Mouse (Mus musculus) cerebellum, adult (tissue): ENCODE measurements around the gene Fry.

Experiments
- ATAC-seq: cut with Nextera tagmentation; 2 replicates; pipeline ENCODE4 v1.9.2; 2017; ENCODE audit warnings: mild to moderate bottlenecking, moderate library complexity, mixed read lengths; ENCODE audit not compliant: insufficient number of reproducible peaks, low FRiP score, low TSS enrichment

The Fry gene

DNA sequence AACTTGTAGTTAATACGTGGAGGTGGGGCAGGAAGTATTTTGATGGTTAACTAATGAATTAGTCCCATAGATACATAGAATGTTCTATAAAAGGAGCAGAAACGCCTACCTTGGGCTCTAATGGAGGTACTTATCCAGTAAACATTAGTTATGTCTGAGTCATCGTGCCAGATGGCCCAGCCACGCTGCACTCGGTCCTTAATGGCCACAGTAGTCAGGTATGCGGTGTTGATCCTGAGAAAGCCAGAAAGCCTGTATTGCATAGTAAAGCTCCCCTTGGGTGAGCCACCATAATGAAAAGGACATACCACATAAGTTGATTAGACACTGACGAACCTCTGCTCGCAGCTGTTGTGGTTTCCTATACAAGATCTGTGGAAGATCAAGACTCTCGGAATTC lies 7.5 kb downstream of the Fry start:
- no peak for ATAC-seq

DNA sequence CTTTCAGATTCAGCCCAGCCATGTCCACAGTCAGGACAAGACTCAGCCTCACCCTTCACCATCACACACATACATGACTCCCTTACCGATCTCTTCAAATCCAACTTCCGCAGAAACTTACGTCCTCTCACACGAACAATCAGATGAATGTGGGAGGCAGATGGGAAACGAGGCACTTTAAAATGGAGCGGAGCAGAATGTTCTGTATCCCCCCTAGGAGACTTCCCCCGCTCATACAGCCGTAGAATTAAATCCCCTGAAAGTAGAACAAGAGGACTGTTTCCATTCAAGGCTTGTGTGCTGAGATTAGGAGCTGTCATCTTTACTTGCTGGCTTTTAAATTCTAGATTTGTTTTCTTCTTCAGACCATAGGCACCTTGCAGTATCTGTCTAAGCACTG lies 10.0 kb downstream of the Fry start:
- no peak for ATAC-seq

DNA sequence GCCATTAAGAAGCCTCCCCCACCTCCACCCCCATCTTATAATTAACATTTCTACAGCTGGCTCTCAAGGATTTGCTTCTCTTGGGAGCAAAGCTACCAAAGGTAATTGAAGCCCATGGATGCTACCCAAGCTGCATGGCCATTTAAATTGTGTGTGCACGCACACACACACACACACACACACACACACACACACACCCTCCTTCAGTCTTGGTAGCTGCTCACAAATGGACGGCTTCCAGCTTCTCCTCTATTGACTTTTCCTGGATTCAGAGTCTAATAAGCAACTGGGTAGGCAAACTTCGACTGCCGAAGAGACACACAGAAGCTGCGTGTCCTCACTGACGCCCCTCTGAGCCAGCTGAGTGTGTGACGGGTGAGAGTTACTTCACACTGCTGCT lies 11.7 kb downstream of the Fry start:
- no peak for ATAC-seq

DNA sequence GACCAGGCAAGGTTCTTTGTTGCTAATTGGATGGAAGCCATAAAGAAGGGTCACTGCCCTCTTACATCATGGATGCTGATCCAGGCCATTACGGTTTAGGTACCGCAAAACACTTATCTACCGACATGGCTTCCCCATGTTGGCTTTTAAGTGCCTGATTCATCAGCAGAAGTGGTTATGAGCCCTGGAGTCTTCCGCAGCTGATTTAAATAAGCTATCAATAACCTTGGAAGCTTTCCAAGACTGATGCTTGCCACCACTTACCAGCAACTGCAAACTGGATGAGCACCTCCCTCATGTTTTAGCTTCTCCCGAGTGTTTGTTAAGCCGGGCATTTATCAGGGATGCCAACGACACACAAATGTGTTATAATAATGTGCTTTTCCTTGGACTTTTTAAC lies 12.7 kb downstream of the Fry start:
- no peak for ATAC-seq

DNA sequence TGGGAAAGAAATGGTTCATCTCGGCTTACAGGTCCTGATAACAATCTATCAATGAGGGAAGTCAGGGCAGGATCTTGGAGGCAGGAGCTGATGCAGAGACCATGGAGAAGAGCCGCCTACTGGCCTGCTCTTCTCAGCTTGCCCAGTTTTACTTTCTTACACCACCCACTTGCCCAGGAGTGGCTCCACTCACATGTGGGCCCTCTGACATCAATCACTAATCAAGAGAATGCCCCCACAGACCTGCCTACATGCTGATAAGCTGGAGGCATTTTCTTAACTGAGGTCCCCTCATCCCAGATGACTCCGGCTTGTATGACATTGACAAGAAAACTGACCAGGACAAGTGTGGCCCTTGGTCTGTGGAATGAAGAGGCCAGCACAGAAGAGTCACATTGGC lies 16.2 kb downstream of the Fry start:
- no peak for ATAC-seq

DNA sequence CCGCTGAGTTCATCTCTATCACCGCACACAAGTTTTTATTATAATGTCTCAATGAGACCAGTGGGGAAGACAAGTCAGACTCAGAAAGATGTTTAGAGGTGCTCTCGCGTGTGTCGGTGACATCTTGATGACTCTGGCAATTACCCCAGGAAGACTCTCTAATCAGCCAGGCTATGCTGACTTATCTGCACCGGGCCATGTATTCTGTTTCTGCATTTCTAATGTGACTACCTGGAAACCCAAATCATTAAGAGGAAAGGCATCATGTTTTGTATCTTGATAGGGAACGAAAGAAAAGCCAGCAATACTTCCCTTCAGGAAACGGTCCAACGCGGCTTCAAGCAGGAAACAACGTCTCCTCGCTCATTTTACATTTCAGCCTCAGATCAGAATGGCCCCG lies 17.1 kb downstream of the Fry start:
- no peak for ATAC-seq

DNA sequence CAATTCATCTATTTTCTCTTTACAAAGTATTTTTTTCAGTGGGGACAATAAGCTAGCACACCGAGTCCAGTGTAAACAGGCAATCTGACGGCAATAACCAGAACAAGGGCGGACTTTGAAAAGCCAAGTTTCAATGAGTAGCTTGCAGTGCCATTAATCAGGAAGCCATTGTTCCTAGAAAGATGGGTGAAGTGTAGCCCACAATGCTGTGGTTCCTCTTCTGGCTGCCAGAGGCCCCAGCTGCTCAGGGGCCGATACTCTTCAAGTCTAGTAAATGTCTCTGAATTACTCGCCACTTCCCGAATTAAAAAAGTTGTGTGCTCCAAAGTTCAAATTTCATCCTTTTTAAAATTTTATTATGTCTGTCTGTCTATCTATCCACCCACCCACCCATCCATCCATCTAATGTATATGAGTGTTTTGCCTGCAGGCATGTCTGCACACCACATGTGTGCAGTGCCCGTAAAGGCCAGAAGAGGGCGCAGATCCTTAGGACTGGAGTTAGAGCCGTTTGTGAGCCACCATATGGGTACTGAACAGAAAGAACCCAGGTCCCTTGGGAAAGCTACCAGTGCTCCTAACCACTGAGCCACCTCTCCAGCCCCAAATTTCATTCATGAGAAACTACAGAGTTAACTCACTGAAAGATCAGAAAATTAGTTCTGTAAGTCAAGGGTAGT lies 19.5 kb downstream of the Fry start:
- ATAC-seq, result no peak

DNA sequence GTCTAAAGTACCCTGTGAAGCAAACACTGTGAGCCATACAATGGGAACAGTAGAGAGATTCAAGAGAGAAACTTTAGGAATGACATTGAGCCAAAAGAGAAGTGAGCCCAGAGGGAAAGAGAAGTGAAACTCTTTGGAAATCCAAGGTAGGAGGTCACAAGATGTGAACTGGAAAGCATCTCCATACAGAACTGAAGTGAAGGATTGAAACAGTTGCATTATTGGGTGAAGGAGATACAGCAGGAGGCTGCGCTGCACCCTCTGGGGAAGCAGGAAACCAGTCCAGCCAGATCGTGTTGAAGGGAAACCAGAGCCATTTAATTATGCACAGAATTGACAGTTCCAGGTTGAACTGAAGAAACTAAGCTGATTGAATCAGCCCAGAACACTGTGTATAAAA lies 22.1 kb downstream of the Fry start:
- no peak for ATAC-seq

DNA sequence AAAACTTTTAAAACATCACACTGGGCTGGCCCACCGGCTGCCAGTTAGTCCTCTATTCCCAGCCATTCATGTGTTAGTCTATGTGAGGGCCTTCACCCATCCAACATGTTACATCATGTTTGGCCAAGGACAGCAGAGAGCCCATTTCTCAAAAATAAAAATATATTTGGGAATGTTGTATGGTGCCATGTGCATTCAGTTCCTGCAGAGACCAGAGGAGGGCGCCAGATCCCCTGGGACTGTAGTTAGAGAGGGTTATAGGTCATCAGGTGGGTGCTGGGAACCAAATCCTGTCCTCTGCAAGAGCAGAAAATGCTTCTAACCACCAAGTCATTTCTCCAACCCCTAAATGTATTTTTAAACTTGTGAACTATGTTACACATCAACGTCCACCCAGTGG lies 27.5 kb downstream of the Fry start:
- ATAC-seq, result no peak

DNA sequence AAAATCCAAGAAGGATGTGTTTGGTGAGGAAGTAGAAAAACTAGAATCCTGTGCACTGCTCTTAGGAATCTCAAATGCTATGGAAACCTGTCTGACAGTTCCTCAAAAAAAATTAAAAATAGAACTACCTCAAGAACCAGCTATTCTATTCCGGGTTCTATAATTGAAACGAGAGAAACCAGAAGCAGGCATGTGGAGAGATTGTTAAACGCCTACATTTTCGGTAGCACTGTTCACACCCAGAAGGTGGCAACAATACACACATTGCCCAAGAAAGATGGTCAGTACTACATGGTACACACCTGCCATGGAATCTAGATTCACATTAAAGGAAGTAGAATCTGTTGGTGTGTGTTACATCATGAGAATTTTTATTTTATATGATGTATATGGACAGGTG lies 28.2 kb downstream of the Fry start:
- no peak for ATAC-seq

DNA sequence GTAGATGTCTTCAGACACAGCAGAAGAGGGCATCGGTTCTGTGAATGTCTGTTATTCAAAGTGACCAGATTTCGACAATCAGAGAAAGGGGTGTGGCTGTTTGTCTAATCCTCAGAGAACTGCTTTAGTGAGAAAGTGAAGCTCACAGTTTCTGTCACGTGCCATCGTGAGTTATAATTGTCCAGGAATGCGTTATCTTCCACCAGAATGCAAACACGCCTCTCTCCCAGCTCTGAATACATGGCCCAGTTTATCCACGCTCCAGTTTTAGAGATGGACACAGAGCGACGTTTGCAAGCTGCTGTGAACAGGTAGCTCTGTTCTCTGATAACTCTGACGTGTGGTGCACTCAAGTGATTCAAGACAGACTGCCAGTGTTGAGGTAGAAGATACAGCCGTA lies 31.3 kb downstream of the Fry start:
- ATAC-seq, result no peak

DNA sequence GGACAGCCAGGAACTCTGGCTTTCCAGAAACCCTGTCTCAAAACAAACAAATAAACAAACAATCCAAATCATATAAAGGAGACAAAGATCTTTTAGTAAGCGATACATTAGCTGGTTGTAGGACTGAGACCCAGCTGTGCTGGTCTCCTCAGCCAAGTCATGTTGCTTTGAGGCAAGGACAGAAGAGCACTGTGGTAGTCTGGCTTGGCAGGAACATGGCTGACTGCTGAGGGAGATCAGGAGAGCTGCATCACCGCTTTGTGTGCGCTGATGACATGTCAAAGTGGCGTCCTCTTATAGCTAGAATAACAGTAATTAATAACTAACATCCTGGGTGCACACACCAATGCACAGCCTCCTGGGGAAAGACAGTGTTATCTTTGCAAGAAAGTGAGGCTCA lies 32.5 kb downstream of the Fry start:
- no peak for ATAC-seq

DNA sequence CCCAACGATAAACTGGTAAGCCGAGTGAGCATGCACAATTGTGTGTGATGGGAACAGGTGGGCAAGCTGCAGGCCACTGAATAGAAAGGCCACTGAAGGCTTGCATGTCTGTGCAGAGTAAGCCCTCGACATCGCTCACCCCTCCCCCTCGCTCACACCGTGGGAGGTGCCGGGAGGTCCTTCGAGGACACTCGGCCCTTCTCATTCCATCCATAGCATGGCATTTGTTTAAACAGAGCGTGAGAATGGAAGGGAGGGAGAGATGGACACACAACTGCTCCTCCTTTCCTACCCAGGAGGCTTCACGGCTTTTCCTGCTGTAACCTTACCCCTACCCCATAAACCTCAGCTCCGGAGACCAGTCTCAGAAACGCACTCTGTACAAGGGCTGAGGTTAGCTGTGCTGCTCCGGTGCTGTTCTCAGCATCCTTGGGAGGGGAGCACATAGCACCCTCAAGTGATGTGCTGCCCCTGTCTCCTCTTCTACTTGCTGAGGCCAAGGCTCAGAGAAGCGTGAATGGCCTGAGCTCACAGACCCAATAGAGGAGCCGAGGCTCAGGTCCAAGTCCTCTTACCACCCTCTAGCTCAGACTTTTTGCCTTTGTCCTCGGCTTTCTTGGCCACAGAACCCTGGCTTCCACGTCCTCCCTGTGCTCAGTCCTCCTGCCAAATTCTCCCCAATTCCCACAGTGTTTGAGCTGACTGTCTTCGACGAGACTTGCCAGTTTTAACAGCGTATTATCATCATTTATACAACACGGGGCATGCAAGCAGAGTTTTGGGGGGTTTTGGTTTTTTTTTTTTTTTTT lies 33.8 kb downstream of the Fry start:
- ATAC-seq, result peak; percentile 56

DNA sequence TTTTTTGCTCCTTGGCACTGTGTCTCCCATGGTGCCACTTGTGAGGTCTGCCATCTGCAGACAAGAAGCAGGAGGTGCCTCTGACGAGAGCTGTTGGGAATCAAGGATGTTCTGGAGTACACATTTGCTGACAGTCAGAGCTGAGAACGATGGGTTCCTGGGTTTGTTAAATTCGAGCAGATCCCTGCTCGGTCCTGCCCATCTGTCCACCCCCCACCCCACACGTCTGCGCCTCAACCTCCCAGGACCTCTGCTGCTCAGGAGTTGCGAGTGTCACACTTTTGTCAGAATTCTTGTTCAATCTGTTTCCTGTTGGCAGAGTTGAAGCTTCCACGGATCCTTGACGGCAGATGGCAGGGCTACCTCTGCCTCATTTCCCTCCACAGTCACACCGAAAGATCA lies 34.4 kb downstream of the Fry start:
- peak; percentile 31; the same call in 1 of the 2 replicates for ATAC-seq

DNA sequence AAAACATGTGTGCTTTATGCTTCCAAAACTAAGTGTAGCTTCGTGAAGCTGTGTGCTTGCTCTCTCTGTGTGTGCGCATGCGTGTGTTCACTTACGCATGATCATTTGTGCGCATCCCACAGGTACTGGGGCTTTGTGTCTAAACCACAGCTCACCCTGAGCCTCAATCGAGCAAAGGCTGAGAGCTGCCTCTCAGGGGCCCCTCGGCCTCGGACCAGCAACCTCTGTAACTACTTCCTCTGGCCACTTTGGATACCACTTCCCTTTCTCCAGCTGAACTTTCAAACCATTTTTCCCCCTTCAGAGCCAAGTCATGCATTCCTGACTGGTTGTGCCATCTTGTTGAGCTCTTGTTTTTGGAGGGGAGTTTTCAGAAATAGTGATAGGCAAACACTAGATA lies 36.9 kb downstream of the Fry start:
- ATAC-seq, result no peak

DNA sequence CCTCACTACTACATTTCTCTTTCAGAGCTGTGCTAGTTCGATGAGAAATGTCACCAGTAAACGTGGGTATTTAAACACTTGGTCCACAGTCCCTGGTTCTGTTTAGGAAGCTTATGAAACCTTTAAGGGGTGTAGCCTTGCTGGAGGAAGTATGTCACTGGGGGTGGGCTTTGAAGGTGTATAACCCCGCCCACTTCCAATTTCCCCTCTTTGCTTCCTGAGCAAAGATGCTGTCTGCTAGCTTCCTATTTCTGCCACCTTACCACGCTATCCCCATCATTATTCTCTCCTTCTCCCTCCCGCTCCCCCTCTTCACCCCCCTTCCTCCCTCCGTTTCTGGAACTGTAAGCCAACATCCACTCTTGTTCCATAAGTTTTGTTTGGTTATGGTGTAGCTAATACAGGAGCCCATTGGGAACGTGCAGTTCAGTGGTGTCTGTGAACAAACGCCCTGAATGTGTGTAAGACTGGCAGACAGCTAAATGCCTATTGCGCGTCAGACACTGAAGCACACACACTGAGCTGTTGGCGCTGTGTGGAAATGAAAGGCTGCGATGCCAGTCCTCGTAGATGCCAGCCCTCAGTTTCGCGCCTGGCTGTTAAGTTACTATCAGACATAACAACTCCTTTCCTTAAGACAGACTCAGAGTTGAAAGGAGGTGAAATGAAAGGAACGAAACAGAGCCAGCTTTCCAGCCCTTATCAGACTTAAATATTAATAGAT lies 37.8 kb downstream of the Fry start:
- ATAC-seq, result peak; percentile 43; the same call in 1 of the 2 replicates

DNA sequence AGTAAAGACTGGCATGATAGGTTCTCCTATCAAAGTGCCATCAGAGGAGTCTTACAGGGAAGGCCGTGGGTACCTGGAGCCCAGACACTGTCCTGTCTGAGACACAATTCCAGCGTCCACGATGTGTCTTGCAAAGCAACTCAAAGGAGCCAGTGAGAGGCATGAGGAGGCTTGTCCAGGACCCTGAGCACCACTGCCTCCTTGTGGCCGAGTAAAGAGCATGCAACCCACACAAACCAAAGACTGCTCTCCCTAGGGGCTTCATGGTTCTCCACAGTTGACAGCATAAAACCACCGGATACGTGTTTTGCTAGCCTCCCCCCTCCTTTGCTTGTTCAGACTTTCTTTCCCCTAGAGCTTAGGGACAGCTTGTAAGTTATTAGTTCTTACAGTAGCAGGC lies 39.2 kb downstream of the Fry start:
- ATAC-seq, result no peak

DNA sequence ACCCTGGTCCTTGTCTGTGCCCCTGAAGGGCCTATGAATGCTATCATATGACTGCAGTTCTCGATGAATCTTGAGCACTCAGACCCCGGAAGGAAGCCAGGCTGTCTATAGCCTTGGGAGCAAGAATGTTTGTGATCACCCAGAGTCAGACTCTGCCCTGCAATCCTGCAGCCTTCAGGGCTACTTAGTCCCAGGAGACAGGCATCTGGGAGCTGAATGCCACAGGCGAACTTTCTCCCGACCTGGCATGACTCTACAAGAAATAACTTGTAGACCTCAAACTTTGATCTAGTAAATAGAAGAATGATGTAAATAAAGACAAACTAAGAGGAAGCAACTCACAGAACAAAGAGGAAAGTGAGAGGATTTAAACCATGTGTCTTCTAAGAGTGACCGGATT lies 40.7 kb downstream of the Fry start:
- no peak for ATAC-seq

DNA sequence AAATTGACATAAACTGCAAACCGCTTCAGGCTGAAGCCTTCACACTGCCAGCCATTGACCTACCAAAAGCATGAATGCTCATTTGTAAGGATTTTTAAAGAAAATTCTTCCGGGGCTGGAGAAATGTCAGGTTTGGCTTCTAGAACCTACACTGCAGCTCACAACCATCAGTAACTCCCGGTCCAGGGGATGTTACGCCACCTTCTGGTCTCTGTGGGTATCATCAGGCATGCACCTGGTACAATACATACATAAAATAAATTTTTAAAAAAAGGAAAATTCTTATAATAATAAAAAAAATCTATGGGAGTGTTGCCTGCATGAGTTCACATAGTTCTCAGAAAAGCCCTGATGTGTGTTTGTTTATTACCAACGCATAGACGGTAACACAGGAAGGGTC lies 42.7 kb downstream of the Fry start:
- ATAC-seq, result no peak

DNA sequence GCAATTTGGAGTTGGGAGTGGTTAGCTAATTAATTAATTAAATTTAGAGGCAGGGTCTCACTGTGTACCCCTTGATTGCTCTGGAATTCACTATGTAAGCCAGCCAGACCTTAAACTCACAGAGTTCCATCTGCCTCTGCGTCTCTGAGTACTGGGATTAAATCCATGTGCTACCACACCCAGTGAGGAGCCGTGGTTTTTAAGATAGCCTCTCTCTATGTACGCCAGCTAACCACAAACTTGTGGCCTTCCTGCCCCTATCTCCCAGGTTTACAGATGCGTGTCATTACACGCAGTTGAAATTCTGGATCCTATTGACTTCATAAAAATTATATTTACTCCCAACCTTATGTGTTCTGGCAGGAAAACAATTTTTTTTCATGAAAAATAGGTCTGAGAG lies 43.5 kb downstream of the Fry start:
- ATAC-seq, result no peak

DNA sequence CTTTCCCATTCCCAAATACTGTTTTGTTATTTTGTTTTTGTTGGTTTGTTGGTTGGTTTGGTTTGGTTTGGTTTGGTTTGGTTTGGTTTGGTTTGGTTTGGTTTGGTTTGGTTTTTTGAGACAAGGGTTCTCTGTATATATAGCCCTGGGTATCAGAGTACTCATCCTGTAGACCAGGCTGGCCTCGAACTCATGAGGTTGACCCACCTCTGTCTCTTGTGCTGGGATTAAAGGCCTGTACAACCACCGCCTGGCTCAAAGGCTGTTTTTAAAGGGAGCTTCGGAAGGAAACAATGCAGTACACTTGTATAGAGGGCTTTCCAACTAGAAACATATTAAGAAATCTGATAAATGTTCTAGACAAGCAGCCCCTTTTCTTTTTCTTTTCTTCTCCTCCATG lies 46.2 kb downstream of the Fry start:
- ATAC-seq, result no peak

DNA sequence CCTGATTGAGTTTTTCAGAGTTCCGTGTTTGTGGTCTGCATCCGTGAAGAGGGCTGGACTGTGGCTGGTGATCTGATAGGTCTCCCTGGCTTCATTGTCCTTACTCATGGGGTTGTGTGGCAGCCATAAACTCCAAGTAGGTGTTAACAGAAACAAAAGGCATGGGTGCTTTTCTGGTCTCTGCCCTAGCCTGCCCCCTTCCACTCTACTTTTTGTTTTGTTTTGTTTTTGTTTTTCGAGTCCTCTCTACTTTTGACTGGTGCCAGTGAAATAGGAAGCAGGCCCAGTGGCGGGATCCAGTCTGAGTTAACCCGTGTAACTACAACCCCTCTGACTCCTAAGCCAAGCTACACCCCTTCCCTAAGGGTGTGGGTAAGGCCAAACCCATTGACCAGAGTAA lies 48.4 kb downstream of the Fry start:
- ATAC-seq, result no peak
